Mouse (Mus musculus) megakaryocyte, embryonic 14.5 days (primary cell): ENCODE measurements around the gene Dpp6. TPM values are rescaled to one million over a fixed set of nuclear protein-coding genes. Genes with fewer than 3 reads are reported as not detected.

Experiments
- H3K27me3 ChIP-seq: replicated peaks from 2 replicates; pipeline ENCODE3; 2012; ENCODE audit warnings: inconsistent platforms
- H3K36me3 ChIP-seq: replicated peaks from 2 replicates; pipeline ENCODE3; 2012; ENCODE audit warnings: low read length, inconsistent platforms, mixed read lengths
- H3K4me1 ChIP-seq: 2 replicates; pipeline ENCODE4 v1.6.1; 2012; ENCODE audit warnings: inconsistent platforms
- H3K4me3 ChIP-seq: replicated peaks from 2 replicates; pipeline ENCODE3; 2012; ENCODE audit warnings: moderate library complexity, mild to moderate bottlenecking, inconsistent platforms
- H3K9me3 ChIP-seq: 2 replicates; pipeline ENCODE4 v1.6.1; 2012; ENCODE audit warnings: inconsistent platforms
- FLI1 ChIP-seq: IDR thresholded peaks from 2 replicates; pipeline ENCODE4 v1.6.1; 2012; ENCODE audit warnings: low read length, inconsistent platforms, mixed read lengths
- GATA1 ChIP-seq: IDR thresholded peaks from 3 replicates; pipeline ENCODE4 v1.6.1; 2012; ENCODE audit warnings: mixed read lengths, low read length, inconsistent platforms, borderline replicate concordance
- polyA plus RNA-seq: library from polyadenylated mRNA; stranded (reverse); fragments of >175 nt; gene quantifications from 2 replicates; pipeline ENCODE4 v1.2.3, GENCODE M21; 2012; ENCODE audit warnings: low replicate concordance; ENCODE audit not compliant: insufficient read depth

The Dpp6 gene
- polyA plus RNA-seq, 1 experiment = 0.12 TPM

- no peak overlapping the region for H3K4me3 ChIP-seq
- H3K9me3 ChIP-seq = peaks cover 21% of the 10 kb centered on the region; the same call in 1 of the 2 replicates
- no peaks in the 10 kb centered on the region for H3K36me3 ChIP-seq
- TF ChIP-seq FLI1 (no peak), GATA1 (no peak)
- no peaks in the 10 kb centered on the region for H3K27me3 ChIP-seq
- H3K4me1 ChIP-seq = no peaks in the 10 kb centered on the region
Measured at GRCm38 (mm10) chr5:27155671-27156070, 338.7 kb downstream of the Dpp6 start.

GRCm38 (mm10) chr5:27156366-27156765 lies 339.4 kb downstream of the Dpp6 start:
- Histone ChIP-seq H3K27me3 (no peaks in the 10 kb centered on the region), H3K4me1 (no peaks in the 10 kb centered on the region), H3K9me3 (peaks cover 22% of the 10 kb centered on the region; the same call in 1 of the 2 replicates), H3K4me3 (no peak overlapping the region), H3K36me3 (no peaks in the 10 kb centered on the region)
- no peak for TF ChIP-seq FLI1
- no peak for TF ChIP-seq GATA1

GRCm38 (mm10) chr5:27161122-27161645 lies 344.2 kb downstream of the Dpp6 start:
- Histone ChIP-seq H3K36me3 (no peaks in the 10 kb centered on the region), H3K9me3 (peaks cover 19% of the 10 kb centered on the region; the same call in 1 of the 2 replicates), H3K4me1 (no peaks in the 10 kb centered on the region), H3K27me3 (no peaks in the 10 kb centered on the region), H3K4me3 (no peak overlapping the region)
- TF ChIP-seq GATA1 (no peak), FLI1 (no peak)

- H3K4me3 ChIP-seq = no peak overlapping the region
- H3K27me3 ChIP-seq = no peaks in the 10 kb centered on the region
- peaks cover 6% of the 10 kb centered on the region; the same call in 1 of the 2 replicates for H3K9me3 ChIP-seq
- no peaks in the 10 kb centered on the region for H3K4me1 ChIP-seq
- TF ChIP-seq FLI1 (no peak), GATA1 (no peak)
- no peaks in the 10 kb centered on the region for H3K36me3 ChIP-seq
Measured at GRCm38 (mm10) chr5:27168550-27168949, 351.5 kb downstream of the Dpp6 start.

GRCm38 (mm10) chr5:27184963-27185362 lies 368.0 kb downstream of the Dpp6 start:
- H3K4me1 ChIP-seq = no peaks in the 10 kb centered on the region
- no peaks in the 10 kb centered on the region; the same call in 1 of the 2 replicates for H3K9me3 ChIP-seq
- H3K27me3 ChIP-seq = no peaks in the 10 kb centered on the region
- H3K4me3 ChIP-seq = no peak overlapping the region
- TF ChIP-seq FLI1 (no peak), GATA1 (no peak)
- H3K36me3 ChIP-seq = no peaks in the 10 kb centered on the region

- H3K36me3 ChIP-seq = no peaks in the 10 kb centered on the region
- no peaks in the 10 kb centered on the region for H3K27me3 ChIP-seq
- peaks cover 12% of the 10 kb centered on the region; the same call in 1 of the 2 replicates for H3K9me3 ChIP-seq
- H3K4me1 ChIP-seq = peaks cover 5% of the 10 kb centered on the region; the same call in 1 of the 2 replicates
- no peak for TF ChIP-seq FLI1
- H3K4me3 ChIP-seq = no peak overlapping the region
Measured at GRCm38 (mm10) chr5:27191242-27191969, 374.4 kb downstream of the Dpp6 start.

- TF ChIP-seq GATA1 = no peak
- TF ChIP-seq FLI1 = no peak
- Histone ChIP-seq H3K4me1 (peaks cover 5% of the 10 kb centered on the region; the same call in 1 of the 2 replicates), H3K9me3 (peaks cover 12% of the 10 kb centered on the region; the same call in 1 of the 2 replicates), H3K27me3 (no peaks in the 10 kb centered on the region), H3K36me3 (no peaks in the 10 kb centered on the region), H3K4me3 (no peak overlapping the region)
Measured at GRCm38 (mm10) chr5:27194157-27194556, 377.2 kb downstream of the Dpp6 start.

- H3K36me3 ChIP-seq = no peaks in the 10 kb centered on the region
- peaks cover 12% of the 10 kb centered on the region; the same call in 1 of the 2 replicates for H3K9me3 ChIP-seq
- H3K27me3 ChIP-seq = no peaks in the 10 kb centered on the region
- no peak for TF ChIP-seq GATA1
- no peak for TF ChIP-seq FLI1
- peak overlapping the region; percentile 83 for H3K4me3 ChIP-seq
- H3K4me1 ChIP-seq = peaks cover 5% of the 10 kb centered on the region; the same call in 1 of the 2 replicates
Measured at GRCm38 (mm10) chr5:27194975-27195374, 378.0 kb downstream of the Dpp6 start.

GRCm38 (mm10) chr5:27200581-27201341 lies 383.8 kb downstream of the Dpp6 start:
- no peaks in the 10 kb centered on the region for H3K36me3 ChIP-seq
- no peak for TF ChIP-seq FLI1
- TF ChIP-seq GATA1 = no peak

GRCm38 (mm10) chr5:27203131-27203530 lies 386.1 kb downstream of the Dpp6 start:
- TF ChIP-seq FLI1 = no peak
- no peak for TF ChIP-seq GATA1
- Histone ChIP-seq H3K9me3 (no peaks in the 10 kb centered on the region), H3K4me1 (peaks cover 6% of the 10 kb centered on the region), H3K36me3 (no peaks in the 10 kb centered on the region), H3K4me3 (no peak overlapping the region), H3K27me3 (no peaks in the 10 kb centered on the region)

More at GRCm38 (mm10) chr5:27200581-27201341, 383.8 kb downstream of the Dpp6 start:
- Histone ChIP-seq H3K4me3 (no peak overlapping the region), H3K4me1 (no peaks in the 10 kb centered on the region), H3K27me3 (no peaks in the 10 kb centered on the region), H3K9me3 (no peaks in the 10 kb centered on the region)
